Mouse (Mus musculus) testis, adult 2 months (tissue): ENCODE measurements around the gene Tph1. TPM values are rescaled to one million over a fixed set of nuclear protein-coding genes. Genes with fewer than 3 reads are reported as not detected.
"Not testable (repeated sequence)": the region's sequence is repeated elsewhere in the genome, so short reads cannot be mapped to it uniquely, and the experiment has no call there.

Experiments
- H3K27ac ChIP-seq: fragments of 200-500 bp; 2 replicates; pipeline ENCODE4 v1.5.1; 2012; ENCODE audit warnings: low read depth, low read length; ENCODE audit not compliant: control insufficient read depth, insufficient read depth
- H3K27me3 ChIP-seq: fragments of 200-500 bp; 2 replicates; pipeline ENCODE4 v1.6.1; 2012; ENCODE audit warnings: mild to moderate bottlenecking, low read length, moderate library complexity; ENCODE audit not compliant: control insufficient read depth, insufficient read depth
- H3K36me3 ChIP-seq: fragments of 200-500 bp; 2 replicates; pipeline ENCODE4 v1.6.1; 2012; ENCODE audit warnings: mild to moderate bottlenecking, low read length; ENCODE audit not compliant: control insufficient read depth, insufficient read depth
- H3K4me1 ChIP-seq: fragments of 200-500 bp; 2 replicates; pipeline ENCODE4 v1.6.1; 2012; ENCODE audit warnings: low read length; ENCODE audit not compliant: control insufficient read depth, insufficient read depth
- H3K4me3 ChIP-seq: fragments of 200-500 bp; 2 replicates; pipeline ENCODE4 v1.5.1; 2012; ENCODE audit warnings: low read depth, mild to moderate bottlenecking, low read length, moderate library complexity, mixed read lengths; ENCODE audit not compliant: control insufficient read depth
- CTCF ChIP-seq: fragments of 200-500 bp; IDR thresholded peaks from 2 replicates; pipeline ENCODE4 v1.5.1; 2012; ENCODE audit warnings: low read depth, mild to moderate bottlenecking, inconsistent platforms, low read length, moderate library complexity; ENCODE audit not compliant: control insufficient read depth, insufficient read depth, insufficient replicate concordance
- POLR2A ChIP-seq: fragments of 200-500 bp; IDR thresholded peaks from 2 replicates; pipeline ENCODE4 v1.6.1; 2012; ENCODE audit warnings: low read depth, mild to moderate bottlenecking, inconsistent platforms, low read length, moderate library complexity; ENCODE audit not compliant: control insufficient read depth
- polyA plus RNA-seq: library from polyadenylated mRNA; depleted of rRNA; stranded (reverse); fragments of >200 nt; gene quantifications from 2 replicates; pipeline ENCODE4 v1.2.3, GENCODE M21; 2012

Gene Tph1
- polyA plus RNA-seq, 1 experiment: not detected

- no peak overlapping the region for H3K27ac ChIP-seq
- H3K4me3 ChIP-seq: no peak overlapping the region
- TF ChIP-seq POLR2A (no peak), CTCF (no peak)
- no peaks in the 10 kb centered on the region for H3K4me1 ChIP-seq
- no peaks in the 10 kb centered on the region for H3K36me3 ChIP-seq
- no peaks in the 10 kb centered on the region for H3K27me3 ChIP-seq
Measured at GRCm38 (mm10) chr7:46675886-46676285, 3.5 kb upstream of the Tph1 start.

- Histone ChIP-seq H3K27me3 (no peaks in the 10 kb centered on the region), H3K36me3 (no peaks in the 10 kb centered on the region), H3K4me3 (no peak overlapping the region), H3K27ac (no peak overlapping the region), H3K4me1 (no peaks in the 10 kb centered on the region)
- TF ChIP-seq CTCF: no peak
- no peak for TF ChIP-seq POLR2A
Measured at GRCm38 (mm10) chr7:46675061-46675460, 2.7 kb upstream of the Tph1 start.

- Histone ChIP-seq H3K27me3 (no peaks in the 10 kb centered on the region), H3K36me3 (no peaks in the 10 kb centered on the region), H3K4me3 (no peak overlapping the region), H3K4me1 (no peaks in the 10 kb centered on the region), H3K27ac (no peak overlapping the region)
- TF ChIP-seq CTCF (no peak), POLR2A (no peak)
Measured at GRCm38 (mm10) chr7:46667256-46667655, 5.1 kb downstream of the Tph1 start.

- no peak for TF ChIP-seq POLR2A
- peak; percentile 79; the same call in 1 of the 2 replicates for TF ChIP-seq CTCF
- H3K36me3 ChIP-seq: no peaks in the 10 kb centered on the region
- H3K27ac ChIP-seq: no peak overlapping the region
- H3K27me3 ChIP-seq: no peaks in the 10 kb centered on the region
- H3K4me3 ChIP-seq: no peak overlapping the region
- no peaks in the 10 kb centered on the region for H3K4me1 ChIP-seq
Measured at GRCm38 (mm10) chr7:46665236-46665635, 7.1 kb downstream of the Tph1 start.

GRCm38 (mm10) chr7:46661591-46662090, 10.7 kb downstream of the Tph1 start:
- H3K27me3 ChIP-seq: no peaks in the 10 kb centered on the region
- TF ChIP-seq POLR2A: no peak
- no peak for TF ChIP-seq CTCF
- H3K4me3 ChIP-seq: no peak overlapping the region
- no peaks in the 10 kb centered on the region for H3K36me3 ChIP-seq
- H3K27ac ChIP-seq: no peak overlapping the region
- no peaks in the 10 kb centered on the region for H3K4me1 ChIP-seq

GRCm38 (mm10) chr7:46652279-46652678, 20.1 kb downstream of the Tph1 start:
- no peak overlapping the region for H3K4me3 ChIP-seq
- H3K27ac ChIP-seq: no peak overlapping the region
- no peaks in the 10 kb centered on the region for H3K4me1 ChIP-seq
- no peak for TF ChIP-seq CTCF
- H3K36me3 ChIP-seq: no peaks in the 10 kb centered on the region
- no peaks in the 10 kb centered on the region for H3K27me3 ChIP-seq

- not testable (repeated sequence) for H3K4me1 ChIP-seq, H3K4me3 ChIP-seq, H3K27ac ChIP-seq, H3K36me3 ChIP-seq, H3K27me3 ChIP-seq
Measured at GRCm38 (mm10) chr7:46650231-46650630, 22.1 kb downstream of the Tph1 start.

GRCm38 (mm10) chr7:46648431-46649140, 23.8 kb downstream of the Tph1 start:
- no peaks in the 10 kb centered on the region for H3K36me3 ChIP-seq
- no peak overlapping the region for H3K4me3 ChIP-seq
- no peaks in the 10 kb centered on the region for H3K4me1 ChIP-seq
- no peak for TF ChIP-seq CTCF
- no peak for TF ChIP-seq POLR2A
- no peak overlapping the region for H3K27ac ChIP-seq
- no peaks in the 10 kb centered on the region for H3K27me3 ChIP-seq
